Mouse (Mus musculus) spleen, adult 2 months (tissue): ENCODE results near the gene Prmt2.

Experiments
- CTCF ChIP-seq: fragments of 200-500 bp; IDR thresholded peaks from 2 replicates; pipeline ENCODE4 v1.5.1; 2011; ENCODE audit warnings: mild to moderate bottlenecking, inconsistent platforms; ENCODE audit not compliant: insufficient read depth, insufficient read length, insufficient replicate concordance; ENCODE audit errors: extremely low read depth
- POLR2A ChIP-seq: fragments of 200-500 bp; IDR thresholded peaks from 2 replicates; pipeline ENCODE4 v1.6.1; 2011; ENCODE audit warnings: low read depth, low read length, inconsistent platforms

DNA sequence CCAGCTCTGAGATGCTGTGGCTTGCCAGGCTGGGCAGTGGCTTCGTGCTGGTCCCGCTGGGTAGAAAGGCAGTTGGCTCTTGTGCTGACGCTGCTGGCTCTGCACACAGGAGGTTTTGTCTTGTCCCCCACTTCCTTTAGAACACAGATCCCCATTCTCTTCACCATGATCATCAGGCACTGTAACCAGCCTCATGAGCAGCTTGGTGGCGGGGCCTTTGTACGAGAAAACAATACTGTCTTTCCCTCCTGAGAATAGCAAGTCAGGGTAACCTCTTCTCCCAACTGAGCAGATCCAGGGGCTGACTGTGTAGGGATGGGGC, 10.9 kb upstream of the Prmt2 start:
- TF ChIP-seq CTCF (no peak), POLR2A (no peak)
